Mouse (Mus musculus): Measurements from ENCODE around the gene Cactin.

Cactin gene

GRCm38 (mm10) chr10:81297845-81298244 lies 23.1 kb upstream of the Cactin start:
- no peak for DNase-seq (ENCODE audit: low spot score)

- no peak for DNase-seq (ENCODE audit: low spot score)
Observed at GRCm38 (mm10) chr10:81298369-81299100, 22.4 kb upstream of the Cactin start.

- DNase-seq (ENCODE audit: low spot score), result no peak
Observed at GRCm38 (mm10) chr10:81299585-81300351, 21.1 kb upstream of the Cactin start.

GRCm38 (mm10) chr10:81300352-81300907 lies 20.5 kb upstream of the Cactin start:
- no peak for DNase-seq (ENCODE audit: low spot score)

- DNase-seq (ENCODE audit: low spot score), result no peak
Observed at GRCm38 (mm10) chr10:81301321-81301720, 19.6 kb upstream of the Cactin start.

- DNase-seq (ENCODE audit: low spot score), result no peak
Observed at GRCm38 (mm10) chr10:81302288-81302687, 18.6 kb upstream of the Cactin start.

- DNase-seq (ENCODE audit: low spot score), result no peak
Observed at GRCm38 (mm10) chr10:81302781-81303218, 18.1 kb upstream of the Cactin start.

GRCm38 (mm10) chr10:81303258-81303657 lies 17.6 kb upstream of the Cactin start:
- no peak for DNase-seq (ENCODE audit: low spot score)

- DNase-seq (ENCODE audit: low spot score), result no peak
Observed at GRCm38 (mm10) chr10:81303761-81304160, 17.1 kb upstream of the Cactin start.

GRCm38 (mm10) chr10:81304597-81305238 lies 16.2 kb upstream of the Cactin start:
- DNase-seq (ENCODE audit: low spot score), result no peak

GRCm38 (mm10) chr10:81305663-81306062 lies 15.2 kb upstream of the Cactin start:
- DNase-seq (ENCODE audit: low spot score), result no peak

GRCm38 (mm10) chr10:81306173-81306668 lies 14.7 kb upstream of the Cactin start:
- no peak for DNase-seq (ENCODE audit: low spot score)

GRCm38 (mm10) chr10:81306837-81307682 lies 13.8 kb upstream of the Cactin start:
- DNase-seq (ENCODE audit: low spot score), result no peak

GRCm38 (mm10) chr10:81309571-81309970 lies 11.3 kb upstream of the Cactin start:
- DNase-seq (ENCODE audit: low spot score), result no peak

GRCm38 (mm10) chr10:81313581-81313980 lies 7.3 kb upstream of the Cactin start:
- DNase-seq (ENCODE audit: low spot score), result no peak

- no peak for DNase-seq (ENCODE audit: low spot score)
Observed at GRCm38 (mm10) chr10:81314201-81314600, 6.7 kb upstream of the Cactin start.

- DNase-seq (ENCODE audit: low spot score), result no peak
Observed at GRCm38 (mm10) chr10:81315587-81315986, 5.3 kb upstream of the Cactin start.

GRCm38 (mm10) chr10:81316338-81317060 lies 4.4 kb upstream of the Cactin start:
- DNase-seq (ENCODE audit: low spot score), result no peak

GRCm38 (mm10) chr10:81317273-81317672 lies 3.6 kb upstream of the Cactin start:
- DNase-seq (ENCODE audit: low spot score), result peak; percentile 80

- DNase-seq (ENCODE audit: low spot score), result peak; percentile 46
Observed at GRCm38 (mm10) chr10:81318589-81319329, 2.1 kb upstream of the Cactin start.

All from urinary bladder, postnatal 14 days (tissue).